Comparison of ENCODE assay signal across 28 mouse cellular contexts in the genomic region with DNA sequence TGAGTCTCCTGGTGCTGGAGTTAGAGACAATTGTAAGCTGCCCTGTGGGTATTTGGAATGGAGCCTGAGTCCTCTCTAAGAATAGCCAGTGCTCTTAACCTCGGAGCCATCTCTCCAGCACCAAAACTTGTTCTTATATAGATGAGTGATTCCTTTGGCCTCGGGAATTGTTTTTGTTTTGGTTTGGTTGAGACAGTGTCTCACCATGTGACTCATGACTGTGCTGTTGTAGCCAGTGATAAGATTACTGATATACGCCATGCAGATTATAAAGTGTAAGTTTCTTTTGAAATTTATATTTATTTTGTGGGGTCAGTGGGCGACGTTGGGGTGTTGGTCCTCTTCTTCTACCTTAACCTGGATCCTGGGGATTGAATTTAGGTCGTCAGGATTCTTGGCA. TPM values are rescaled to one million over a fixed set of nuclear protein-coding genes. Genes with fewer than 3 reads are reported as not detected.
DNase-seq lines count a peak whose midpoint lies in the region; ATAC-seq and TF ChIP-seq lines count a peak whose summit lies in the region.
"Had no signal": no experiment of that assay in that cellular context is flagged by ENCODE, and none has a peak within 500 bp of the region (broad histone marks: within the 10 kb centered on the region; RNA-seq: fewer than 3 reads in every experiment).

No protein-coding gene starts in this region.

- H3K79me2 ChIP-seq in C2C12 (ENCODE audit: control insufficient read depth, insufficient read depth): no peaks in the 10 kb centered on the region

- no peaks in the 10 kb centered on the region for H3K79me3 ChIP-seq in C2C12 (ENCODE audit: low read depth)

- no peaks in the 10 kb centered on the region for H3K9me3 ChIP-seq in heart, embryonic 13.5 days
- H3K9me3 ChIP-seq in heart, embryonic 10.5 days: no peaks in the 10 kb centered on the region
- H3K9me3 ChIP-seq: embryonic facial prominence, embryonic 13.5 days; forebrain, embryonic 10.5 days; hindbrain, embryonic 13.5 days; limb, embryonic 12.5 days; liver, embryonic 15.5 days; neural tube, embryonic 15.5 days; stomach, embryonic 15.5 days had no signal

- CTCF ChIA-PET in Patski (lab: Charles Lee): interaction anchor here (1.9 kb wide), 1 partner anchor 69 kb away, joined by 8 read pairs; no protein-coding TSS in a partner anchor

- no peak overlapping the region for H3K4me2 ChIP-seq in heart, embryonic 13.5 days
- H3K4me2 ChIP-seq: embryonic facial prominence, embryonic 13.5 days; hindbrain, embryonic 13.5 days; limb, embryonic 12.5 days; liver, embryonic 15.5 days; lung, embryonic 14.5 days; neural tube, embryonic 15.5 days; stomach, embryonic 15.5 days had no signal

- H3K4me3 ChIP-seq in heart, embryonic 13.5 days: no peak overlapping the region
- H3K4me3 ChIP-seq in heart, embryonic 10.5 days: no peak overlapping the region
- no peak overlapping the region for H3K4me3 ChIP-seq in C2C12 (ENCODE audit: insufficient read depth, poor library complexity, severe bottlenecking)
- H3K4me3 ChIP-seq: embryonic facial prominence, embryonic 13.5 days; forebrain, embryonic 10.5 days; hindbrain, embryonic 13.5 days; limb, embryonic 12.5 days; liver, embryonic 15.5 days; neural tube, embryonic 15.5 days; stomach, embryonic 15.5 days had no signal

- 56% methylated on average over 6 of the region's 6 CpGs for WGBS in heart, embryonic 13.5 days
- WGBS in heart, embryonic 10.5 days: 70% methylated on average over 6 of the region's 6 CpGs

- in situ Hi-C loops in Patski (cut with MboI; ENCODE audit: low pct_unique_long_range_greater_than_20kb): no loop called here

- DNase-seq in adrenal gland, postnatal 36 days: peak; percentile 7 to 18
- no peak for DNase-seq in adrenal gland, adult 18-20 months (ENCODE audit: low spot score in 2 of 2)
- DNase-seq in heart, embryonic 10.5 days (ENCODE audit: low spot score): no peak
- DNase-seq in Patski (ENCODE audit: low read depth, low spot score): peak; percentile 49
- DNase-seq in ovary, adult 18-20 months (ENCODE audit: low spot score): no peak
- no peak for DNase-seq in layer of hippocampus, postnatal 36 days
- DNase-seq: adrenal gland, postnatal 25 days; cerebellum, adult 18-20 months; cerebellum, postnatal 10 days; kidney, adult 8-10 months; kidney, postnatal 10 days; layer of hippocampus, adult 9-11 months; lung, embryonic 14.5 days; lung, postnatal 14 days; midbrain, embryonic 14.5 days; right cerebral cortex, postnatal 25 days had no signal

- POLR2A ChIA-PET in Patski (lab: Charles Lee): no interaction called here

- H3K4me1 ChIP-seq in heart, embryonic 13.5 days: peaks cover 23% of the 10 kb centered on the region
- peaks cover 4% of the 10 kb centered on the region; the same call in 1 of the 2 replicates for H3K4me1 ChIP-seq in heart, embryonic 10.5 days
- H3K4me1 ChIP-seq: embryonic facial prominence, embryonic 13.5 days; hindbrain, embryonic 13.5 days; limb, embryonic 12.5 days; liver, embryonic 15.5 days; neural tube, embryonic 15.5 days; stomach, embryonic 15.5 days had no signal

- no peaks in the 10 kb centered on the region for H3K36me3 ChIP-seq in heart, embryonic 13.5 days
- no peaks in the 10 kb centered on the region for H3K36me3 ChIP-seq in heart, embryonic 10.5 days
- no peaks in the 10 kb centered on the region for H3K36me3 ChIP-seq in C2C12 (ENCODE audit: control insufficient read depth, insufficient read depth)
- H3K36me3 ChIP-seq: embryonic facial prominence, embryonic 13.5 days; forebrain, embryonic 10.5 days; hindbrain, embryonic 13.5 days; limb, embryonic 12.5 days; liver, embryonic 15.5 days; neural tube, embryonic 15.5 days; stomach, embryonic 15.5 days had no signal

- no peak for ATAC-seq in heart, embryonic 13.5 days (ENCODE audit: extremely low read depth, insufficient number of reproducible peaks, low FRiP score, low TSS enrichment)
- ATAC-seq in Patski: peak; percentile 68
- ATAC-seq: forebrain, embryonic 16.5 days; intestine, embryonic 16.5 days had no signal

- no peaks in the 10 kb centered on the region for H3K27me3 ChIP-seq in heart, embryonic 13.5 days (replicated peaks)
- H3K27me3 ChIP-seq in heart, embryonic 10.5 days (ENCODE audit: insufficient read depth, poor library complexity, severe bottlenecking): no peaks in the 10 kb centered on the region
- H3K27me3 ChIP-seq in C2C12 (ENCODE audit: control insufficient read depth, insufficient read depth, insufficient read length) (no peaks in the 10 kb centered on the region), Patski (no peaks in the 10 kb centered on the region)
- H3K27me3 ChIP-seq: embryonic facial prominence, embryonic 13.5 days; hindbrain, embryonic 13.5 days; limb, embryonic 12.5 days; liver, embryonic 15.5 days; neural tube, embryonic 15.5 days; stomach, embryonic 15.5 days had no signal

- no peak overlapping the region for H3ac ChIP-seq in C2C12 (ENCODE audit: control insufficient read depth, insufficient read length, low read depth)

- TF ChIP-seq CTCF in C2C12 (IDR thresholded peaks at IDR 0.05; ENCODE audit: control insufficient read depth, insufficient read depth, insufficient read length): no peak
- TF ChIP-seq CTCF in Patski (IDR thresholded peaks at IDR 0.05): no peak

- H3K27ac ChIP-seq in heart, embryonic 13.5 days (replicated peaks): peak overlapping the region; percentile 77; the same call in 1 of the 2 replicates
- no peak overlapping the region for H3K27ac ChIP-seq in heart, embryonic 10.5 days
- H3K27ac ChIP-seq: embryonic facial prominence, embryonic 13.5 days; forebrain, embryonic 10.5 days; hindbrain, embryonic 13.5 days; limb, embryonic 12.5 days; liver, embryonic 15.5 days; neural tube, embryonic 15.5 days; stomach, embryonic 15.5 days had no signal

- no peak overlapping the region for H3K9ac ChIP-seq in heart, embryonic 13.5 days
- H3K9ac ChIP-seq: embryonic facial prominence, embryonic 13.5 days; hindbrain, embryonic 13.5 days; limb, embryonic 12.5 days; liver, embryonic 15.5 days; lung, embryonic 14.5 days; neural tube, embryonic 15.5 days; stomach, embryonic 15.5 days had no signal

TF ChIP-seq in C2C12, 6 proteins besides CTCF, POLR2A, EP300 and RAD21:
- TF ChIP-seq MAX (IDR thresholded peaks at IDR 0.05): no peak
- peak; percentile 44 for TF ChIP-seq USF1 (IDR thresholded peaks at IDR 0.05; ENCODE audit: low read depth)

RNA-seq across cellular contexts. Expression of a gene that starts 21.1 kb away (rescaled TPM):
- total RNA-seq in adrenal gland, postnatal 36 days (2021): 10 to 100 TPM; 38.6 to 42.5 TPM
- 10 to 100 TPM; 31.1 to 47.3 TPM for total RNA-seq in adrenal gland, adult 18-20 months (2021)
- polyA plus RNA-seq in heart, embryonic 13.5 days (2015; fragmentation: Nextera tagmentation; extraction: Ambion mirVana): 25.0 and 27.6 TPM in 2 replicates
- 25.8 and 36.2 TPM in 2 replicates for polyA plus RNA-seq in heart, embryonic 10.5 days (2016; fragmentation: Nextera tagmentation; extraction: Ambion mirVana)
- polyA plus RNA-seq in C2C12 (2012; fragmentation: generic; extraction: Trizol) (3.5 TPM), Patski (2021) (47.7 TPM)
- 100 to 1,000 TPM; 693 to 758 TPM for total RNA-seq in layer of hippocampus, postnatal 36 days (2021)
- total RNA-seq: monocyte, adult 5-6 weeks had no signal

RNA-seq across cellular contexts. Expression of a gene that starts 32.8 kb away (rescaled TPM):
- total RNA-seq in adrenal gland, postnatal 36 days (2021): 10 to 100 TPM; 21.8 to 23.7 TPM
- total RNA-seq in adrenal gland, adult 18-20 months (2021): 10 to 100 TPM; 19.7 to 20.4 TPM
- 50.9 and 53.7 TPM in 2 replicates for polyA plus RNA-seq in heart, embryonic 13.5 days (2015; fragmentation: Nextera tagmentation; extraction: Ambion mirVana)
- polyA plus RNA-seq in heart, embryonic 10.5 days (2016; fragmentation: Nextera tagmentation; extraction: Ambion mirVana): 56.6 and 57.3 TPM in 2 replicates
- polyA plus RNA-seq in C2C12 (2012; fragmentation: generic; extraction: Trizol) (17.4 TPM), Patski (2021) (66.7 TPM)
- total RNA-seq in layer of hippocampus, postnatal 36 days (2021): 10 to 100 TPM; 18.1 to 18.2 TPM

RNA-seq across cellular contexts. Expression of a gene that starts 33.0 kb away (rescaled TPM):
- total RNA-seq in adrenal gland, postnatal 36 days (2021): 1 to 10 TPM; 1.3 to 1.5 TPM
- under 1 TPM; 0.70 to 0.80 TPM for total RNA-seq in adrenal gland, adult 18-20 months (2021)
- polyA plus RNA-seq in heart, embryonic 13.5 days (2015; fragmentation: Nextera tagmentation; extraction: Ambion mirVana): 6.8 and 8.1 TPM in 2 replicates
- 13.4 and 14.0 TPM in 2 replicates for polyA plus RNA-seq in heart, embryonic 10.5 days (2016; fragmentation: Nextera tagmentation; extraction: Ambion mirVana)
- polyA plus RNA-seq in C2C12 (2012; fragmentation: generic; extraction: Trizol) (1.6 TPM), Patski (2021) (7.9 TPM)
- 1 to 10 TPM; 2.0 to 2.5 TPM for total RNA-seq in layer of hippocampus, postnatal 36 days (2021)

Comparison
In these comparisons a context has a peak if more than half of its experiments do, and no peak if none do; other contexts are left out.
1. DNase-seq: peak in adrenal gland, postnatal 36 days (2 of 2) and Patski (single experiment); none in adrenal gland, adult 18-20 months (0 of 2), heart, embryonic 10.5 days (single experiment), ovary, adult 18-20 months (single experiment) and layer of hippocampus, postnatal 36 days (0 of 2).